Mouse (Mus musculus) MEL (cell line): ENCODE measurements at regions not wholly inside any gene's neighbourhood (a gene's known extent, or its start where the extent isn't known, plus 50 kb on each side); places are given as distances from the start of the nearest gene placed in this dataset.

Experiments
- CHD2 ChIP-seq: IDR thresholded peaks from 2 replicates; pipeline ENCODE4 v1.6.1; 2011; ENCODE audit warnings: low read length, improper control_type of control experiment
- CTCF ChIP-seq, 3 experiments: IDR thresholded peaks in 2 of 3; conservative IDR thresholded peaks in 1 of 3; 2 replicates each; pipeline ENCODE4 v1.5.1; 2011 to 2012; ENCODE audit warnings: low read length in 3 of 3, low read depth in 2 of 3, mild to moderate bottlenecking in 2 of 3, improper control_type of control experiment in 1 of 3, inconsistent platforms in 1 of 3, mixed read lengths in 1 of 3, moderate library complexity in 1 of 3; ENCODE audit not compliant: control insufficient read depth in 1 of 3, insufficient read depth in 1 of 3, poor library complexity in 1 of 3, severe bottlenecking in 1 of 3
- E2F4 ChIP-seq: IDR thresholded peaks from 2 replicates; pipeline ENCODE4 v1.6.1; 2011; ENCODE audit warnings: low read depth, low read length, improper control_type of control experiment, borderline replicate concordance

DNA sequence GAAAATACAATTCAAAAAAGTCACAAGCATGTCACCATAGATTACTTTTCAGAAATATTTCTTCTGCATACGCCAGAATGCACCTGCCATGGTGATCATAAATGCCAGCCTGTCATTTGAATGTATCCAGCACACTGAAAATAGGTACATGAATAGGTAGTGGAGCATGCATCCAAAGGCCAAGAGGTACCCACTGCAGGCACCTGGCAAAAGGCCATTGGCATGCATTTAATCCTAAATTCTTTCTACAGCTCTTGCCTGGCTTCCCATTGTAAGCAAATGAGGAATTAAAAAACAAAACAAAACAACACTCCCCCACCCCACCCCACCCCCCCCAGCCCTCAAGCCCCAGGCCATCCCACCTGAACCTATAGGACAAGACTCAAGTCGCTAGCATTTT, 147.9 kb downstream of the Evx1 start:
- TF ChIP-seq CHD2 (no peak), CTCF (IDR thresholded peaks at IDR 0.05 in 2 of 3, conservative IDR thresholded peaks at IDR 0.05 in 1 of 3; ENCODE audit: control insufficient read depth in 1 of 3, insufficient read depth in 1 of 3, low read depth in 2 of 3, low read length in 3 of 3, poor library complexity in 1 of 3, severe bottlenecking in 1 of 3) (no peak), E2F4 (no peak)
